Mouse (Mus musculus): ENCODE results near the gene Hdc. TPM values are rescaled to one million over a fixed set of nuclear protein-coding genes. Genes with fewer than 3 reads are reported as not detected.
A peak's percentile ranks its signal among the peaks of the same experiment; 100 is the strongest.

The Hdc gene
- polyA plus RNA-seq (2011; ENCODE audit: insufficient read depth, insufficient read length, low replicate concordance, missing spikeins) = 14.8 and 39.7 TPM in 2 replicates

DNA sequence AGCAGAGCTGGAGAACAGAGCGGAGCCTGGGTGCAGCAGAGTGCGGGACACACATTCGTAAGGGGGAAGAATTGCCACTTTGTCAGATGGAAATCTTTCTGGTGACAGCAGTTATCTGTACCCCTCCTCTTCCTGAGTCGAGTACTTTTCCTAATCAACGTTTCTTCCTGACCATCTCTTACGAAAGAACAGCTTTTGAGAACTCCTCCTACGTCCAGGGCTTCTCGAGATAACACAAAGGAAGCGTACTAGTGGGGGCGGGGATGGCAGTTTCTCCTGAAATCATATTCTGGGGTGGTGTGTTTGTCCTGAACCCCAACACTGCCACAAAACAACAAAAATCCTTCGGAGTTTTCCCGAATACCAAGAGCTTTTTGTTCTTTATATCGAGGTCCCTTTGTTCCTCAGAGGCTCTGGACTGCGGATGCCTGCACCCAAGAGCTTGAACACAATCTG lies at the start of gene Hdc:
Hdc (minus strand) TSS at position 51 of the 456 bp plus-strand sequence.
- TF ChIP-seq POLR2A (IDR thresholded peaks at IDR 0.05; ENCODE audit: borderline replicate concordance, control insufficient read depth, low read depth, low read length) (no peak), CTCF (IDR thresholded peaks at IDR 0.05; ENCODE audit: control insufficient read depth, insufficient read depth, low read length) (no peak)
- H3K27ac ChIP-seq (ENCODE audit: control insufficient read depth, insufficient read depth, low read depth, low read length, poor library complexity) = peak within 1 kb of the TSS; percentile 89
- WGBS = 29% methylated on average over 14 of the region's 14 CpGs
- peaks cover 4% of the 10 kb centered on the region; the same call in 1 of the 2 replicates for H3K4me1 ChIP-seq (ENCODE audit: control insufficient read depth, insufficient read depth, low read length)
- H3K4me3 ChIP-seq (replicated peaks; ENCODE audit: control insufficient read depth, low read depth, low read length) = peak within 1 kb of the TSS; percentile 76

DNA sequence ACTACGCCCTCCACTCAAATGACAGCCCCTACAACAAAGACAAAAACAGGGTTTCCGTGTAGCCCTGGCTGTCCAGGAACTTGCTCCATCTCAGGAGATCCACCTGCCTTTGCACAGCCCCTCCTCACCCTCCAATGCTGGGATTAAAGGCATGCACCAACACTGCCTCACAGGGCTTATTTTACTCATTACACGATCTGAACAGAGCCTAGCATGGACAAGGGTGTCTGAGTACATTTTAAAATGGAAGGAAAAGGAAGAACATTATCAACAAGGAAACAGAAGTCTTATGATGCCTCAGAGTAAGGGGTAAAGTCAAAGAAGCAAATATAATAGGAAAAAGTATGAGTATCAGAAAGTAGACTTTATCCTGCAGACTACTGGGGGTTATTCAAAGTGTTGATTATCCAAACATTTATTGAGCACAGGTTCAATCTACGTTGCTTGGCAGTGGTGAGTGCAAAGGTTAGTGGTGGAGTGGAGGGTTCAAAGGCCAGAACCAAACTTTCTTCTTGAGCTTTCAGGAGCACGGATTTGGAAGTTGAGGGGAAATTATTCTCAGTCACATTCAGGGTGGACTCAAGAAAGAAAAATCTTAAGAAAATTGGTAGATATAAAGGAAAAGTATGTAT lies 49.6 kb upstream of the Hdc start:
- H3K27ac ChIP-seq (ENCODE audit: control insufficient read depth, insufficient read depth, low read depth, low read length, poor library complexity) = no peak overlapping the region
- TF ChIP-seq POLR2A (IDR thresholded peaks at IDR 0.05; ENCODE audit: borderline replicate concordance, control insufficient read depth, low read depth, low read length) (no peak), CTCF (IDR thresholded peaks at IDR 0.05; ENCODE audit: control insufficient read depth, insufficient read depth, low read length) (no peak)
- H3K4me3 ChIP-seq (replicated peaks; ENCODE audit: control insufficient read depth, low read depth, low read length) = no peak overlapping the region
- no peaks in the 10 kb centered on the region; the same call in 1 of the 2 replicates for H3K4me1 ChIP-seq (ENCODE audit: control insufficient read depth, insufficient read depth, low read length)
- 76% methylated on average over 5 of the region's 5 CpGs for WGBS

DNA sequence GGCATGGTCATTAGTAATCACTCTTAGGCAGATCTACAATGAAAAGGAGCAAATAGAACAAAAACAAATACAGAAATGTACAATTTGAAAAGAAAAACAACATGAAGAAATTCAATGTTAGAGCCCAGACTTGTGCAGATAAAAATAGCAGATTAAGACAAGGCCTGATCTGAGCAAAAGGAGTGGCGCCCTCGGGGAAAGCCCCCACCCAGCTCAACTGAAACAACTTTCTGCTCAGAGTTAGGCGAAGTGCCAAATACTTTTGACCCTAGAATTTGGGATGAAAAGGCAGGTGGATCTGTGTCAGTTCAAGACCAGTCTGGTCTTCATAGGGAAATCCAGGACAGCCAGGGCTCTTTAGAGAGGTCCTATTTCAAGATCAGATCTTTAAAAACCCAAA lies 46.9 kb upstream of the Hdc start:
- 56% methylated on average over 3 of the region's 3 CpGs for WGBS

DNA sequence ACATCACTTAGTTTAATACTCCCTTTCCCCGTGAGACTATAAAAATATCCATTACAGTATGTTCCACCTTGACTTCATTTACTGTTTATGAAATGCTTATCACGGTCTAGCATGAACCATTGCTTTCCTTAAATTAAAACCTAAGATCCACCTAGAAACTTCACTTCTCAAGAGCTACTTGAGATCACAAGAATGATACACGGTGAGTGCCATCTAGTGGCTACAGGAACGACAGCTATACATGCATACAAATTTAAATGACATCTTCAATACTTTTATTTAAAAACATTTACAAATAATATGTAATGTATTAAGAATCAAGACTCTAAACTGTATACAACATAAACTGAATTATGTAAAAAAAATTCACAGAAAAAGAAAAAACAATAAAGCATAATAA lies 44.4 kb upstream of the Hdc start:
- Histone ChIP-seq H3K27ac (ENCODE audit: control insufficient read depth, insufficient read depth, low read depth, low read length, poor library complexity) (no peak overlapping the region), H3K4me1 (ENCODE audit: control insufficient read depth, insufficient read depth, low read length) (no peaks in the 10 kb centered on the region; the same call in 1 of the 2 replicates), H3K4me3 (replicated peaks; ENCODE audit: control insufficient read depth, low read depth, low read length) (no peak overlapping the region)
- 12% methylated on average over 4 of the region's 4 CpGs for WGBS
- no peak for TF ChIP-seq POLR2A (IDR thresholded peaks at IDR 0.05; ENCODE audit: borderline replicate concordance, control insufficient read depth, low read depth, low read length)
- TF ChIP-seq CTCF (IDR thresholded peaks at IDR 0.05; ENCODE audit: control insufficient read depth, insufficient read depth, low read length) = 0 out of 2 replicates have a peak, but pooled peaks have one; percentile 9

More for the DNA sequence above, 46.9 kb upstream of the Hdc start:
- no peak overlapping the region for H3K27ac ChIP-seq (ENCODE audit: control insufficient read depth, insufficient read depth, low read depth, low read length, poor library complexity)
- no peaks in the 10 kb centered on the region; the same call in 1 of the 2 replicates for H3K4me1 ChIP-seq (ENCODE audit: control insufficient read depth, insufficient read depth, low read length)
- H3K4me3 ChIP-seq (replicated peaks; ENCODE audit: control insufficient read depth, low read depth, low read length) = no peak overlapping the region
- no peak for TF ChIP-seq CTCF (IDR thresholded peaks at IDR 0.05; ENCODE audit: control insufficient read depth, insufficient read depth, low read length)

DNA sequence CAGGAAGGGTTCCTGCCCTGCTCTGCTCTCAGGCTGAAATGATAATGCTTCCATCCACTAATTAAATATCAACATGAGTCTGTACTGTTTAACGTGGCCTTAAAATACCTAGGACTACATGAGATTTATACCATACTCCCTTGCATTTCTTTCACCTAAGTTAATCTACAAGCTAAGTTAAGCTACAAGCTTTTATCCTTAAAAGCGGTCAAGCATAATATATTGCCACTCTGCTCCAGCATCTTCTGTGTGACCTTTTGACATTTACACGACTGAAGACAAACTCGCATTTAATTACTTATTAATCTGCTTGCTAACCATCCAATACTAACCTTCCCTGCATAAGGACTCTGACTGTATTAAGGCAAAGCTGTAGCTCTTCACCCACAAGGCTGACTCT lies 33.8 kb upstream of the Hdc start:
- Histone ChIP-seq H3K4me3 (replicated peaks; ENCODE audit: control insufficient read depth, low read depth, low read length) (no peak overlapping the region), H3K4me1 (ENCODE audit: control insufficient read depth, insufficient read depth, low read length) (no peaks in the 10 kb centered on the region), H3K27ac (ENCODE audit: control insufficient read depth, insufficient read depth, low read depth, low read length, poor library complexity) (no peak overlapping the region)
- TF ChIP-seq POLR2A (IDR thresholded peaks at IDR 0.05; ENCODE audit: borderline replicate concordance, control insufficient read depth, low read depth, low read length) (no peak), CTCF (IDR thresholded peaks at IDR 0.05; ENCODE audit: control insufficient read depth, insufficient read depth, low read length) (no peak)
- WGBS = 90% methylated on average over 4 of the region's 4 CpGs

DNA sequence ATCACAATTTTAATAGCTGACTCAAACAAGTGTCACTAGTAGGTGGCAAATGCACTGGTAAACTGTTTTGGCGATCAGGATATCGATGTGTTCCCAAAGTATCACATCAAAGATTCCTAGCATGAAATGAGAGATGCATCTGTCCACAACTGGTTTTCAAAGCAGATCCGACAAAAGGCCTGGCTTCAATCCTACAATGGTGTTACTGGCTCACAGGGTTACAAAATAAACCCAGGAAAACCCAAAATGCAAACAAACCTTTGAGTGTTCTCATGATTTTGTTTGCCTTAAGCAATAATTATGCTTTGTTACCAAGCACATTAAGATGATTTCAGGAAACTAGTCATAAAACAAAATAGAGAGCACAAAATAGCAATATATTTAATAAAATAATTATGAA lies 28.7 kb upstream of the Hdc start:
- 90% methylated on average over 3 of the region's 3 CpGs for WGBS
- TF ChIP-seq POLR2A (IDR thresholded peaks at IDR 0.05; ENCODE audit: borderline replicate concordance, control insufficient read depth, low read depth, low read length) (no peak), CTCF (IDR thresholded peaks at IDR 0.05; ENCODE audit: control insufficient read depth, insufficient read depth, low read length) (no peak)
- Histone ChIP-seq H3K27ac (ENCODE audit: control insufficient read depth, insufficient read depth, low read depth, low read length, poor library complexity) (no peak overlapping the region), H3K4me1 (ENCODE audit: control insufficient read depth, insufficient read depth, low read length) (peaks cover 2% of the 10 kb centered on the region; the same call in 1 of the 2 replicates), H3K4me3 (replicated peaks; ENCODE audit: control insufficient read depth, low read depth, low read length) (no peak overlapping the region)

DNA sequence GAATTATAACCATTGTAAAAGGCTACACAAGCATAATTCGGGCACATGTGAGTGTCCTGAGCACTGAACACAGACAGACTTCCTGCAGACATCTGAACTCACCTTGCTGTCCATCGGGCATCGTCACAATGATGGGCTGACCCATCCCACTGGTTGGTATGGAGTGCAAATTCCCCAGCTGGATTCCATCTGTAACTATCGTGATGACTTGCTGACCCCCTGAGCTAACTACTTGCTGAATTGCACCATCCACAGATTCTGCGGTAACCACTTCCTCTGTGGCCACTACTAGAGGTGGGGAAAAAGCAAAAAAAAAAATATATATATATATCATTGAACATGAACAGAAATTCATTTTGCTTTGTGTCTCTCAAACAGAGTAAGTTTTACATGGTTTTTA lies 27.4 kb upstream of the Hdc start:
- WGBS = 57% methylated on average over 5 of the region's 5 CpGs
- Histone ChIP-seq H3K4me1 (ENCODE audit: control insufficient read depth, insufficient read depth, low read length) (peaks cover 2% of the 10 kb centered on the region; the same call in 1 of the 2 replicates), H3K4me3 (replicated peaks; ENCODE audit: control insufficient read depth, low read depth, low read length) (no peak overlapping the region), H3K27ac (ENCODE audit: control insufficient read depth, insufficient read depth, low read depth, low read length, poor library complexity) (no peak overlapping the region)
- TF ChIP-seq CTCF (IDR thresholded peaks at IDR 0.05; ENCODE audit: control insufficient read depth, insufficient read depth, low read length) (no peak), POLR2A (IDR thresholded peaks at IDR 0.05; ENCODE audit: borderline replicate concordance, control insufficient read depth, low read depth, low read length) (no peak)

DNA sequence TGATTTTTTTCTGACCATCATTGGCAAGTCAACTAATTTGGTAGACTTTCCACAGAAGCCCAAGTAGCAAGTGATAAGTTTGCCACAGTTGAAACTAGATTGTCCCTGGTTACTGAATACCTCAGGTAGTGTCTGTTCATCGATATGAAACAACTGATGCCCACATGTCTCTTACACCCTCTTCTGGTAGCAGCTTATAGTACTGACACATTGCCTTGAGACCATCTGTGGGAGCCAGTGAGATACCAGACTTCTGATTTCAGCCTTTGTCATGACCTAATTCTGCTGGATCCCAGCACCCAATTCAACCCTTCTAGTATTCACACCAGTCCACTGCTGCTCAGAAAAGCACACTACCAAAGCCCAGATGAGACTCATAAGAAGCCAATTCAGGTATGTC lies 25.7 kb upstream of the Hdc start:
- Histone ChIP-seq H3K4me1 (ENCODE audit: control insufficient read depth, insufficient read depth, low read length) (peaks cover 2% of the 10 kb centered on the region; the same call in 1 of the 2 replicates), H3K27ac (ENCODE audit: control insufficient read depth, insufficient read depth, low read depth, low read length, poor library complexity) (no peak overlapping the region), H3K4me3 (replicated peaks; ENCODE audit: control insufficient read depth, low read depth, low read length) (no peak overlapping the region)
- WGBS = 80% methylated on average over 1 of the region's 1 CpGs
- no peak for TF ChIP-seq POLR2A (IDR thresholded peaks at IDR 0.05; ENCODE audit: borderline replicate concordance, control insufficient read depth, low read depth, low read length)
- no peak for TF ChIP-seq CTCF (IDR thresholded peaks at IDR 0.05; ENCODE audit: control insufficient read depth, insufficient read depth, low read length)

Measured in bone marrow, adult 2 months (tissue).